Mouse (Mus musculus): Measurements from ENCODE around the gene Naa30. TPM values are rescaled to one million over a fixed set of nuclear protein-coding genes. Genes with fewer than 3 reads are reported as not detected.
"Not testable (repeated sequence)": the region's sequence is repeated elsewhere in the genome, so short reads cannot be mapped to it uniquely, and the experiment has no call there.

Gene Naa30
- total RNA-seq (2021) (10 to 100 TPM; 27.0 to 31.2 TPM), polyA plus RNA-seq (2012; rRNA removed) (4.3 and 4.4 TPM in 2 replicates)
- long read RNA-seq, full-length matches to known transcripts: 17 of 22 reads
- long read RNA-seq, partial matches to known transcripts: 3 of 22 reads
- long read RNA-seq, other reads (novel, unspliced or antisense): 2 of 22 reads

- DNase-seq: peak; percentile 99
Observed at GRCm38 (mm10) chr14:49171867-49172581, at the start of gene Naa30. Gene Naa30 (plus strand): TSS chr14:49172226.

- DNase-seq: no peak
Observed at GRCm38 (mm10) chr14:49127162-49127779, 44.8 kb upstream of the Naa30 start.

- no peak for DNase-seq
Observed at GRCm38 (mm10) chr14:49128544-49129263, 43.3 kb upstream of the Naa30 start.

GRCm38 (mm10) chr14:49132391-49132790 is 39.6 kb upstream of the Naa30 start:
- no peak for DNase-seq

GRCm38 (mm10) chr14:49138171-49138570 is 33.9 kb upstream of the Naa30 start:
- DNase-seq: no peak

GRCm38 (mm10) chr14:49140756-49141155 is 31.3 kb upstream of the Naa30 start:
- DNase-seq: no peak

- DNase-seq: peak; percentile 58
Observed at GRCm38 (mm10) chr14:49153801-49154200, 18.2 kb upstream of the Naa30 start.

- peak; percentile 7 for DNase-seq
Observed at GRCm38 (mm10) chr14:49155572-49155971, 16.5 kb upstream of the Naa30 start.

- DNase-seq: no peak
Observed at GRCm38 (mm10) chr14:49158143-49158925, 13.7 kb upstream of the Naa30 start.

- DNase-seq: no peak
Observed at GRCm38 (mm10) chr14:49171286-49171685, 740 bp upstream of the Naa30 start.

- DNase-seq: peak; percentile 78
Observed at GRCm38 (mm10) chr14:49172582-49172988, 559 bp downstream of the Naa30 start.

GRCm38 (mm10) chr14:49173290-49174135 is 1.5 kb downstream of the Naa30 start:
- DNase-seq: peak; percentile 19

GRCm38 (mm10) chr14:49179736-49180135 is 7.7 kb downstream of the Naa30 start:
- DNase-seq: no peak

- DNase-seq: no peak
Observed at GRCm38 (mm10) chr14:49186270-49186669, 14.2 kb downstream of the Naa30 start.

- peak; percentile 4 for DNase-seq
Observed at GRCm38 (mm10) chr14:49197031-49197527, 25.1 kb downstream of the Naa30 start.

GRCm38 (mm10) chr14:49201073-49201778 is 29.2 kb downstream of the Naa30 start:
- no peak for DNase-seq

GRCm38 (mm10) chr14:49210215-49210614 is 38.2 kb downstream of the Naa30 start:
- DNase-seq: not testable (repeated sequence)

GRCm38 (mm10) chr14:49218677-49219076 is 46.7 kb downstream of the Naa30 start:
- DNase-seq: no peak

GRCm38 (mm10) chr14:49219466-49220022 is 47.5 kb downstream of the Naa30 start:
- not testable (repeated sequence) for DNase-seq

GRCm38 (mm10) chr14:49221771-49222170 is 49.7 kb downstream of the Naa30 start:
- no peak for DNase-seq

Measured in adrenal gland, adult 2 months (tissue).